Mouse (Mus musculus) brain, embryonic 14.5 days (tissue): ENCODE results near the gene Ikzf4.

Source experiments
- CTCF ChIP-seq: fragments of 200-500 bp; IDR thresholded peaks from 2 replicates; pipeline ENCODE4 v1.5.1; 2012; ENCODE audit warnings: inconsistent platforms, mild to moderate bottlenecking, moderate library complexity, borderline replicate concordance; ENCODE audit not compliant: insufficient read depth, insufficient read length; ENCODE audit errors: extremely low read depth
- POLR2A ChIP-seq: fragments of 200-500 bp; IDR thresholded peaks from 2 replicates; pipeline ENCODE4 v1.6.1; 2012; ENCODE audit warnings: mild to moderate bottlenecking, inconsistent platforms, borderline replicate concordance; ENCODE audit not compliant: poor library complexity, insufficient read depth, insufficient read length, severe bottlenecking; ENCODE audit errors: extremely low read depth

DNA sequence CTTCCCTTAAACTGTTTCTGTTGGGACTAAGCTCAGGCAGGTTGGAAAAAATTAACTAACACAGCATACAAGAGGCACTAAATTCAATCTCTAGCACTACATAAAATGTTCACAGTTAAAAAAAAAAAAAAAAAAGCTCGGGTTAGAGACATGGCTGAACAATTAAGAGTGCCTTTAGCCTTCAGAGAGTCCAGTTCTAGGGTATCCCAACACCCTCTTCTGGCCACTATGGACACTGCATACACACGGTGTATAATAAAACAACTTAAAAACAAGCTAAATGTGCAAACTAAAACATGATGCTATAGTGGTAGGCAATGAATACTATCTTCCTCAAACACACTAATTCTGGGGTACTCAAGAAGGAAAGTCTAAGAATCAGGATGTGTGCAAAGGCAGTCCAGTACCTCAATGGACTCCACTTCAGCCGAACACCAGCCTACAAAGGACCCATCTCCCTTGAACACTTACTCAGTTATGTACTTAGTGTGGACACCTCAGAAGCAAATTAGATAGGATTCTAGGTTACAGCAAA is 23.7 kb downstream of the Ikzf4 start:
- no peak for TF ChIP-seq CTCF
- no peak for TF ChIP-seq POLR2A
